8 mouse cellular contexts compared by ENCODE assay signal in the genomic region with DNA sequence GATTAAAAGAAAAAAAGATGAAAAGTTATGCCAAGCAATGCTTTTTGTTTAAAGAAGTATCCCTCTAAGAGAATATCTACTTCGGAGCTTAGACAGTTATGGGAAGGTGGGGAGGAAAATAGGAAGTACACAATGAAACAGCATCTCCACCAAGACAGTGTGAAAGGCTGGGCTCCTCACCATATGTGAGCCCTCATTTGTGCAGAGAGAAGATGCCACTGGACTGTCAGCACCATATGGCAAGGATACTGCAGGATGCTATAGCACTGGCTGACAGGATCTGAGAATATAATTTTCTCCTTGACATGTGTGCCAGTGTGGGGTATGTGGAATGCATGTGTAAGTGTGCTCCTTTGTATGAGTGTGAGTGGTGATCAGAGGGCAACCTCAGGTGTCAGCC.
"Had no signal": no experiment of that assay in that cellular context is flagged by ENCODE, and none has a peak within 500 bp of the region (broad histone marks: within the 10 kb centered on the region; RNA-seq: fewer than 3 reads in every experiment).

No protein-coding gene starts in this region.

- H3K36me3 ChIP-seq: limb, embryonic 10.5 days; liver, embryonic 15.5 days; midbrain, embryonic 13.5 days had no signal

- DNase-seq: kidney, adult 8-10 months; kidney, postnatal 25 days; lung, adult 2 months; lung, postnatal 36 days had no signal

- H3K27me3 ChIP-seq: liver, embryonic 15.5 days; midbrain, embryonic 13.5 days had no signal

- H3K4me1 ChIP-seq: limb, embryonic 10.5 days; liver, embryonic 15.5 days; midbrain, embryonic 13.5 days had no signal

- H3K27ac ChIP-seq: limb, embryonic 10.5 days; liver, embryonic 15.5 days; midbrain, embryonic 13.5 days; stomach, postnatal 0 days had no signal

- H3K4me3 ChIP-seq: limb, embryonic 10.5 days; liver, embryonic 15.5 days; midbrain, embryonic 13.5 days had no signal
